Mouse (Mus musculus): ENCODE results near the gene Mast4. TPM values are rescaled to one million over a fixed set of nuclear protein-coding genes. Genes with fewer than 3 reads are reported as not detected.

Mast4 gene
- total RNA-seq, 2 experiments from 2014 or later, result 48.4 to 58.4 TPM

DNA sequence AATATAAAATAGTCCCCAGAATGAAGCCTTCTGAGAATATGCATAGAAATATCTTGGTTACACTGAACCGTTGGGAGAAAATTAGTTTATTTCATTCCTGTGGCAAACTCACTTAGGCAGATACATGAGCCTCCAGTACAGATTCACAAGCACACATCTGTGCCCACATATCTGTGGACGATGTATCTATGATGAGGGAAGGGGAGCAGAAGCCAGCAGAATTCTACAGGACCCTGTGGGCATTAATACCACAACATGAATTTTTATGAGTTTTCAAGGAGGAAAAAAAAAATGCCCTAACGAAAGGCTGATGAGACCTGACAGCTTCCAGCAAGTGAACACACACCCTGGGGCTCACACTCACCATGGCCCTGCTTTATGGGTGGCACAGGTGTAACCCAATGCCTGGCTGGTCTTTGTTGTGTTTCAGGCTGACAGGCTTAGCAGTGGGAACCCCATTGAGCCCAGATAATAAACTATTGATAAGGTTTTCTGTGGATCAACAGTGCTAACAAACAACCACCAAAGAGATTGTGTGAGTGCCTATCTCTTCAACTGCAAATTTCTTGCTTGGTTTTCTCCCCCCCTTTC, 17.4 kb downstream of the Mast4 start:
- no peak for DNase-seq (ENCODE audit: low spot score in 2 of 2)

DNA sequence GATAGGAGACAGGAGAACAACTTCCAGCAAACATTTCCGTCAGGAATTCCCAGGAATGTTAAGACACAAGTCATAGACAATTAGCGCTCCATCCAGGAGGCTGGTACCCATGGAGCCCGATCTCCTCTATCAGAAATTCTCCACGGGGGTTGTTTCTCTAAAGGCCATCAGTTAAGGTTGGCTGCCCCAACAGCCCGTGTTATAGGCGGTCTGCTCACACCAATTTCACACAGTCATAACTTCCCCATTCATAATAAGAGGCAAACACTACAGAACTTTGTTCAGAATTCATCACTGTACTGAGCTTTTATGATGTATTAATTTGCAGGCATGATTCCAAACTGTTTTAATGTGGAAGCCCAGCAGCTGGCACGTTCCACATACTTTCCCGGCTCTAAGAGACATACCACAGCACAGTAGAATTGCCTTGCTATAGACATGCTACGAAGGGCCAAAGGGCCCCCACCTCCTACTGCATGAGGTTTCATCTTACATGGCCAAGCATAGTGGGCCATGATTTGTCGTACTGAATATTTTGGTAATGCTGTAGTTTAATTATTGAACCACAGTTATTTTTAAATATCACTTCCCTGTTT, 19.1 kb downstream of the Mast4 start:
- DNase-seq (ENCODE audit: low spot score in 2 of 2), result no peak

GRCm38 (mm10) chr13:103308296-103308695, 26.0 kb downstream of the Mast4 start:
- no peak for DNase-seq (ENCODE audit: low spot score in 2 of 2)

GRCm38 (mm10) chr13:103303826-103304225, 30.5 kb downstream of the Mast4 start:
- no peak for DNase-seq (ENCODE audit: low spot score in 2 of 2)

DNA sequence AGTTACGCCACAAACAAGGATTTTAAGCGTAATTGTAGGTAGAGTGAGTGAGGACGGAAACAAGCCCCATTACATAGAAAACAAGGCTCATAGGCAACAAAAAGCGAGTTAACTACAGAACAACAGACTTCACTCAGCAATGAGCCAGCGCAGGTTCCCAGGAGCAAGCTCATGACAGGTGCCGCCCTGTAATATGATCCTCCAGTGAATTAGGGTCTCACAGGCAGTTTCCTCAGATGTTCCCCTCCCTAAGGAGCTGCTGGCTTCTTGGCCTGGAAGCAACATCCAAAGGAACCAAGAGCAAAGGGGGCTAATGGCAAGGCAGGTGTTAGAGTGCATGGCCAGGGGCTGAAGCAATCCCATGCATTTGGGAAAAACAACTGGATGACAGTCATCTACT, 31.8 kb downstream of the Mast4 start:
- no peak for DNase-seq (ENCODE audit: low spot score in 2 of 2)

DNA sequence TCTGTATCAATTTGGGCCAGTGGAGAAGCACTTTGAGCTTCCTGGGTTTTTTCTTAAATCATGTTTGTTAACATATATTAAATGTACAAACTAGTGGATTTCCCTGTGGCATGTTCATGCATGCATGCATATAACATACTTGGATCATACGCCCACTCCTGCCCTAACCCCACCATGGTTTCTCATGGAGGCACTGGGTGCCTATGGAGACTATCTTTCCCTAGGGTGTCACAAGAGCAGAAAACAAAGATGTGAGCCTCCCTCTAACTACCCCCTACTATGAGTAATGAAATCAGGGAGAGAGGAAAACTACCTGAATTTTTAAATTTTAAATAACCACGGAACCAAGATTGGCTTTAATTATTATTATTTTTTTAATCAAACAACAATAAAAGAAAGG, 32.2 kb downstream of the Mast4 start:
- no peak for DNase-seq (ENCODE audit: low spot score in 2 of 2)

GRCm38 (mm10) chr13:103294424-103294823, 39.9 kb downstream of the Mast4 start:
- no peak for DNase-seq (ENCODE audit: low spot score in 2 of 2)

GRCm38 (mm10) chr13:103293121-103293520, 41.2 kb downstream of the Mast4 start:
- no peak for DNase-seq (ENCODE audit: low spot score in 2 of 2)

- DNase-seq (ENCODE audit: low spot score in 2 of 2), result no peak
These were observed 43.2 kb downstream of the Mast4 start for GRCm38 (mm10) chr13:103291098-103291497.

DNA sequence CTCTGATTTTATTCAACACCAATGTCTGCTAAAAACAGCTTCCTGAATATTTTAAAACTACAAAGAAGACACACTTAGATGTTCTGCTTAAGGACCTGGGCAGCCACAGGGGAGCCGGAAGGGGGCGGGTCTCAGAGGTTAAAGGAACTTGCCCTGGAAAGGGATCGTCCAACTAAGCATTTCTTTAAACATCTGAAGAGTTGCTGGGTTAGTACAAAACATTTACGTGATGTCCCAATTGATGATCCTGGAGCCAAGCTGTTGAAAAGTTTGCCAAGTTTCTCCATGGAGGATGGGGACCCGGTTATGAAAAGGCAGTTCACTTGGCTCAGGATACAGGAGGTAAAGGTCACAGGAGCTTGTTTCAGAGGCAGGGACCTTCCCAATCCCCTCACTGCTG, 48.5 kb downstream of the Mast4 start:
- DNase-seq (ENCODE audit: low spot score in 2 of 2), result no peak

DNA sequence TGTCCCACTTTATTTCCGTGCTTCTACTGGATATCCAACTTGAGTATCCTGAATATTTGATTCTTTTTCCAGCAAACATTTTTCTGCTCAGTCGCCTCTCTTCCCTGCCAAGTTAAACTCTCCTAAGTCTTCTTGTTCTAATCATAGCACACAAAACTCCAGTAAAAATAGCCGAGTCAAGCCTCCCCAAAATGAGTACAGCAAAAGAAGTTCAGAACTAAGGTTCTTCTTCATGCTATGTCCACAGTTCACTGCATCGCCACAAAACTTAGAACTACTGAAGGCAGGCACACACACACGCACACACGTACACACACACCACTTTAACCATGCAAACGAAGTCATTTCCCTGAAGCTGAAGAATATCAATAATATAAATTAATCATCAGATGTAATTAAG, 49.3 kb downstream of the Mast4 start:
- no peak for DNase-seq (ENCODE audit: low spot score in 2 of 2)

- no peak for DNase-seq (ENCODE audit: low spot score in 2 of 2)
These were observed 63.4 kb downstream of the Mast4 start for GRCm38 (mm10) chr13:103270856-103271391.

DNA sequence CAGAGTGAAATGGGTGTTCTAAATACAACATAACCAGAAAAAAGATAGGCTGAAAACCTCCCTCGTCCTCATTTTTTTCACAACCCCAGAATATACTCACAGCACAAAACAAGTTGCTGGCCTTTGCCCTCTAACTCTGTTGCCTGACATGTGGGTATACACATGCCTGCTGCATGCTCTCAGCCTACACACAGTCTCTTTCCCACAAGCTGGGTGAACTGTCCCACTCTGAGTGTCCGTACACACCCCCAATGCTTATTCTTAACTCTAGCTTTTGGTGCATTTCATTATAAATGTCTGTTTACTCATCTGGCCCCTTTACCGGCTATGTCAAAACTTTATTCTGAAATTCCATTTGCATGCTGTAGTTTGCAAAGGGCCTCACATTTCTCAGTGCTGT, 71.6 kb downstream of the Mast4 start:
- DNase-seq (ENCODE audit: low spot score in 2 of 2), result no peak

- DNase-seq (ENCODE audit: low spot score in 2 of 2), result no peak
These were observed 72.2 kb downstream of the Mast4 start for GRCm38 (mm10) chr13:103262061-103262460.

GRCm38 (mm10) chr13:103260414-103260813, 73.9 kb downstream of the Mast4 start:
- no peak for DNase-seq (ENCODE audit: low spot score in 2 of 2)

DNA sequence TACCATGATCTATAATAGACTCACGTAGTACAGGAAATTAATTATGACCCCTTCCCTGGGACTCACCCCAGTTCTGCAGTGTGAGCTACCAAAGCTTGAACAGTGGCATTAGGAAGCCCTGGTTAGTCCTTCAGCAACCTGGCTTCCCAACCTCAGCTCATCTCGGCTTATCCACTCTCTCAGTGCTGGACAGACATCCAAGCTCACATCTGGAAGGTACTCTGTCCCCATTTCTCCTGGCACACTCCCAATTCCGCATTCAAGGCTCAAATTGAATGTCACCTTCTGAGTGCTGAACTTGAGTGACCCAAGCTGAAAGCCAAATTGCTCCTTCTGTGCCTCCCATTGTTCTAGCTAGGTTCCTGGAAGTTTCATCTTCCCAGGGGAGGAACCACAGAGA, 76.2 kb downstream of the Mast4 start:
- no peak for DNase-seq (ENCODE audit: low spot score in 2 of 2)

- no peak for DNase-seq (ENCODE audit: low spot score in 2 of 2)
These were observed 79.4 kb downstream of the Mast4 start for GRCm38 (mm10) chr13:103254861-103255260.

GRCm38 (mm10) chr13:103253077-103253476, 81.2 kb downstream of the Mast4 start:
- no peak for DNase-seq (ENCODE audit: low spot score in 2 of 2)

DNA sequence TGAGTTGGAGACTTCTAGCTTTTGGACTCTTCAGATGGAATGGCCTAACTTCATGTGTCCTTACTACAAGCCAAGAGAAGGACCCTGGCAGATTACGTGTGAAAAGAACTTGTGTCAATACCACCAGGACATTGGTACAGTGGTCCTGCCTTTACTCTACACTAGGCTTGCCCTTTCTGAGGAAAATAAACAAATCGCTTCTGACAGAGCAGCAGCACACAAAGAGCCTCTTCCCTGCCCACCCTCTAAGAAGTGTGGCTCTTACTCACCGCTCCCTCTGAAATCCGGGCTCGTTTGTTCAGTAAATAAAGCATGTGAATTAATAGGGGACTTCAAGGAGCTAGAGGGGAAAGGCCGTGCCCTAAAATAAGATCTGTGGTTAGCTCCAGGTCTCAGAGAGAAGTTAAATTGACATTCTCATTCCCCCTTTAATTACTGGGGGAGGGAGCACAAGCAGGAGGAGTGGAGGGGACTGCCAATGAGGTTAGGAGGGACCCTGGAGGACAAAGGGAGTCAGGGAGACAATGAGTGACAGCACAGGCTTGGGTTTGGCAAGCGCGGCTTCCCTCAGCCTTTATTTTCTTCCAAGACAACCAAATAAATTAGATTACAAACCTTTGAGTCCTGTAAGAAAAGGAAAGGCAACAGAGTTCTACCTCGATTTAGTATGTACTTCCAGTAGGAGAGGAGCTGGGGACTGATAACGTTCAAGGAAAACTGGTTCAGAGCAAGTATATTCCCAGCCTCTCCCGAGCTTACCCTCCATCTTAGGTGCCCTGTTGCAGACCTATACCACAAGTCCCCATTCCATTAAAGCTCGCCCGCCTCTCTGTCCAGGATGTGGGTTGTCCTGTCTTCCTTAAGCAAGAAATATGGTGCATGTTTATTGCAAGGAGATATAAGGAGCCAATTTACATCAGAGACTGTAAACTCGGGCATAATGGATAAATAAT, 85.9 kb downstream of the Mast4 start:
- no peak for DNase-seq (ENCODE audit: low spot score in 2 of 2)

DNA sequence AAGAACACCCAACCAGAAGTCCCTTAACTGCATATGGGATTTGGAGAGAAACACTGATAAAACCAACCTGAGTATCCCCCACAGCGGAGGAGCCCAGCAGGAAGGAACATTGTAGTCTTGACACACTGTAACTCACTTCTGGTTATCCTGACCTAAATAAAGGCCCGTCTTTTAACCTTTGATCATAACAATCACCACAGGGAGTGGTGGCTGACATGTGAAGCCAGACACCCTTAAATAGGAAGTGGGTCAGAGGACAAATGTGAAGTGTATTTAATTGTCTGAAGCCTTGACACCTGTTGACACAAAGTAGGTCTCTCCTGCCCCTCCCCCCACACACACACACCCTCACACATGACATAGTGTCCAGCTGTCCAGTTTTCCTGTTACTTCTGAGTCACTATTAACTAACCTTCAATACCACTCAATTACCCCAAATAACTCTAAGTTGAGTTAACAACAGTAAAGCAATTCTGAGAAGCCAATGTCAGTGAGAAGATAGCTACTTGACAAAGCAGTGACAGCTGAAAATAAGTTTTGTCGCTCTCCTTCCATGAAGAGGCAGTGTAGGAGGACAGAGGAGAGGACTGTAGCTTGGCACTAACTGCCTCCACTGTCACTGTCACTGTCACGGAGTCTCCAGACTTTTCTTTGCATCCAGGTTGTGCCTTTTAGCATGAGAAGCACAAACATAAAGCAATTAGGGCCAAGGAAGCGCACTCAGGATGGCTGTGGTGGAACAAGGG, 87.2 kb downstream of the Mast4 start:
- DNase-seq (ENCODE audit: low spot score in 2 of 2), result no peak

DNA sequence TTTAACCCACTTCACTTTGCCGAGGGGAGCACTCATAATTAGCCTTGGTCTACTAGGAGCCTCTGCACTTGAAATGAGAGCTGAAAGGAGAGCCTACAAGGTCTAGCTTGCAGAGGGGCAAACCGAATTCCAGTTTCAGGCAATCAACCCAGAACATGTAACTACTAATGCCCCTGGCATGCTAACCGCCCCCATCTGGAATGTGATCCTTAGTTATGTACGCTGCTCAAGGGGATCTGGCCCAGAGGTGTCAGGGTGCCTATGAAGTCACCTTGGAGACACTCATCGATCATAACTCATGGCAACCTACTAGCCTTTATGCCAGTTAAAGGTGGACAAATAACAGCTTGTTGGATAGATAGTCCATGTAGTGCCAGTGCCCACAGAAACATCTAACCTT, 88.9 kb downstream of the Mast4 start:
- no peak for DNase-seq (ENCODE audit: low spot score in 2 of 2)

All from layer of hippocampus, postnatal 14 days (tissue).